Mouse (Mus musculus) brain, adult 2 months (tissue): ENCODE results near the gene Eya3.
A peak's percentile ranks its signal among the peaks of the same experiment; 100 is the strongest.
"Not testable (repeated sequence)": the region's sequence is repeated elsewhere in the genome, so short reads cannot be mapped to it uniquely, and the experiment has no call there.

Experiments
- DNase-seq: peaks from one replicate; pipeline ENCODE4 v3.0.0; 2011; ENCODE audit warnings: low read depth, low spot score

The Eya3 gene

DNA sequence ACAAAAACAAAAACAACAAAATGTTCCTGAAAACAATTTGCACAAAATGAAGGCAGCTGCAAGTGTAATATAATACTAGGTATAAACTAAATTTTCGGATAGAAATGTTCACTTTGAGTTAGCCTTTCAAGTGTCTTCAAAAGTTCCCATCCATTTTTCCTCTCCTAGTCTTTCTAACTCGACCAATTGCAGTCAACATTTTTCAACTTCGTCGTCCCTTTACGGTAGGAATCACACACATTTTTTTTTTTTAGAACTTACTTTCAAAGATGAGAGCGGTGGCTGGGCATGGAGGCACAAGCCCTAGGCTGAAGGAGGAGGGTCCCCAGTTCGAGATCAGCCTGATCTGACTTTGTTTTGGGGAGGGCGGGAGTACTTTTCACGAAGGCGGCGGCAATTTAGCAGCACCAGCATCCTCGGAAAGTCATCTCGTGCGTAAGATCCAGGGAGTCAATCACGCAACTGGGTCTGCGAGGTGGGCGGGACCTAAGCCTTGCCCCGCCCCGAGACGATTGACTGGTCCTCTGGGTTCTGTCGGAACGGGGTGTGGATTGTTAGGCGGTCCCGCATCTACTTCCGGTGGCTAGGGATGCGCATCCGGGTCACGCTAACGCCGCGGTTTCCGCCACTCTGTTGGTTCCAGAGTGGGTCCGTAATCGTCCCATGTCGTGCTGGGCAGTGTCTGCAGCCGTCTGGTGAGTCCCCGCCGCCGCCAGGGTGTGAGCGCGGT is at the start of gene Eya3:
TSS of gene Eya3 (plus strand) at position 527 of the 730 bp plus-strand sequence.
- DNase-seq: peak; percentile 98

DNA sequence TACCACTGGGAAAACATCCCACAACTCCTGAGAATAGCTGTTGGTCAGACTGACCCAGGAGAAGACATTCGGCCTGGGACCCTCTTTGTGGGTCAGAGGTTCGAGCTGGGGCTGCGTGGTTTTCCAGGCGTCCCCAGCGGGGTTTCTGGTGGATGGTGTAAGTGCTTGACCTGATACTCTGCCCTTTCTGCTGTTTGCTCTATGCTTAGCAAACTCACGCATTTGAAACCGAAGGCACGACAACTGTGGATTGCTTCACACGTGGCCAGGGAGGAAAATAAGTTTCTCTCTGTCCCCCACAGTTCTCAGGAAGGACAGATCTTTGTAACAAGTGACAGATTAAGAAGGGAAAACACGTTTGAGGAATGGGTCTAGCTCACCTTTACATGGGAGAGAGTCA is 48.1 kb upstream of the Eya3 start:
- no peak for DNase-seq

GRCm38 (mm10) chr4:132592958-132593357 is 45.8 kb upstream of the Eya3 start:
- DNase-seq: peak; percentile 36

GRCm38 (mm10) chr4:132594191-132594590 is 44.6 kb upstream of the Eya3 start:
- no peak for DNase-seq

DNA sequence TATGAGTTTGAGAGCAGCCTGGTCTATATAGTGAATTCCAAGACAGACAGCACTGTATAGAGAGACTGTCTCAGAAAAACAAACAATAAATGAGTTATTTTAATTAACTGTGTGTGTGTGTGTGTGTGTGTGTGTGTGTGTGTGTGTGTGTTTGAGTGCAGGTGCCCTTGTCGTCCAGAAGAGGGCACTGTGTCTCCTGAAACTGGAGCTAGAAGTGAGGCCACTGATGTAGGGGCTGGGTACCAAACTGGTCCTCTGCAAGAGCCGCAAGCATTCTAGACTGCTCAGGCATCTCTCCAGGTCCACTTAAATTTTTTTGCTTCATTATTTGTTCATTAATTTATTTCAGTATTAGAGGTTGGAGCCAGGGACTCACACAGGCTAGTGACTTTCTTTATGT is 39.9 kb upstream of the Eya3 start:
- no peak for DNase-seq

GRCm38 (mm10) chr4:132599764-132600163 is 39.0 kb upstream of the Eya3 start:
- no peak for DNase-seq

GRCm38 (mm10) chr4:132600465-132600864 is 38.3 kb upstream of the Eya3 start:
- DNase-seq: no peak

DNA sequence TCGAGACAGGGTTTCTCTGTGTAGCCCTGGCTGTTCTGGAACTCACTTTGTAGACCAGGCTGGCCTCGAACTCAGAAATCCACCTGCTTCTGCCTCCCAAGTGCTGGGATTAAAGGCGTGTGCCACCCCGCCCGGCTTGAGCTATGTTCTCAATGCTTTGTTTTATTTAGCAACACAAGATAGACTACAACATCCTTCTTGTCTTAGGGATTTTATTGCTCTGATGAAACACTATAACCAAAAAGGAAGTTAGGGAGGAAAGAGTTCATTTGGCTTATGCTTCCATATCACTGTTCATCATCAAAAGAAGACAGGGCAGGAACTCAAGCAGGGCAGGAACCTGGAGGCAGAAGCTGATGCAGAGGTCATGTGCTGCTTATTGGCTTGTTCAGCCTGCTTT is 37.5 kb upstream of the Eya3 start:
- not testable (repeated sequence) for DNase-seq

- no peak for DNase-seq
Measured at GRCm38 (mm10) chr4:132603468-132603867, 35.3 kb upstream of the Eya3 start.

DNA sequence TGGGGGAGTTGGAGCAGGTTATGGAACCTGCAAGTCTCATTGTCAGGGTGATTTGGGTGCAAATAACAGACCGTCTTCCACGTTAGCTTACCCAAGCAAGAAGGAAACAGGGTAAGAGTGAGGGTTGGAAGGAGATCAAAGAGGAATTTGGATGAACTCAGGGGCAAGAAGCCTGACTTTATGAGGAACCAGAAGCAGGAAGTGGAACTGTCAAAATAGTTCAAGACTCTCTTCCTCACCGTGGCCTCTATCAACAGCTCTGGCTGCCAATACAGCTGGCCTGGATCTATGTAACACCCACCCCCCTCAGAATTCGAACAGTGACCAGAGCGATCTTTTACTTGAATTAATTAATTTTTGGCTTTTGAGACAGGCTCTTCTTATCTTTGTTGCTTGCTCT is 33.0 kb upstream of the Eya3 start:
- DNase-seq: peak; percentile 38

DNA sequence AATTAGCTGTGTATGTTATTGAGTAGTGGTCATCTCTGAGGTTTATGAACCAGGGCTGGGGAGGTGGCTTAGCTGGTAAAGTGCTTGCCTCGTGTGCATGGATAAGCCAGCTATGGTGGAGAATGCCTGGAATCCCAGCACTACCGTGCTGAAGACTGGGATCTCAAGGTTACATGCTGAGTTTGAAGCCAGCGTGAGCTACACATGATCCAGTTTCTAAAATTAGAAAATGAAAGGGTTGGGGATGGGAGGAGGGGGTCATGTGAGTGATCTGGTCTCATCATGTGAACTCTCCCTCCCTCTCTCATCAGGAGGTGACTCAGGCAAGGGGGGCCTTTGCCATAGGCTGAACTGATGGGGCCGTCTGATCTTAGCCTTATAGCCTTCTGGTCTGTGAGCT is 30.6 kb upstream of the Eya3 start:
- no peak for DNase-seq

GRCm38 (mm10) chr4:132610301-132610984 is 28.3 kb upstream of the Eya3 start:
- no peak for DNase-seq

- no peak for DNase-seq
Measured at GRCm38 (mm10) chr4:132611320-132611719, 27.5 kb upstream of the Eya3 start.

DNA sequence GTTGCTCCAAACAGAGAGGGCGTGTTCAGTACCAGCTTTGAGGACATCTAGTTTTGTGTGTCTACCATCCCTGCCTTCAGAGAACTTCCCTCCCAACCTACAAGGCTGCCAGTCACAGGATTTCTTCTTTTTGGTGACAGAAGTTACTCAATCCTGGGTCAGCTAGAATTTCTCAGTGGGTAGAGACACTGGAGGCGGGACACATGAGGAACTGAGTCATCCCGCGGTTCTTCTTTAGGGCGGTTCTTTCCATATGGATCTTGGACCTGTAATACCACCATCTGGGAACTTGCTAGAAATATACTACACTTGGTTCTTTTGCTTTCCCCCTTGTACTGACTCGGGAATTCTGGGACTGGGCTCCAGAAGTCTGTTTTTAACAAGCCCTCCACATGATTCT is 20.9 kb upstream of the Eya3 start:
- DNase-seq: peak; percentile 83

DNA sequence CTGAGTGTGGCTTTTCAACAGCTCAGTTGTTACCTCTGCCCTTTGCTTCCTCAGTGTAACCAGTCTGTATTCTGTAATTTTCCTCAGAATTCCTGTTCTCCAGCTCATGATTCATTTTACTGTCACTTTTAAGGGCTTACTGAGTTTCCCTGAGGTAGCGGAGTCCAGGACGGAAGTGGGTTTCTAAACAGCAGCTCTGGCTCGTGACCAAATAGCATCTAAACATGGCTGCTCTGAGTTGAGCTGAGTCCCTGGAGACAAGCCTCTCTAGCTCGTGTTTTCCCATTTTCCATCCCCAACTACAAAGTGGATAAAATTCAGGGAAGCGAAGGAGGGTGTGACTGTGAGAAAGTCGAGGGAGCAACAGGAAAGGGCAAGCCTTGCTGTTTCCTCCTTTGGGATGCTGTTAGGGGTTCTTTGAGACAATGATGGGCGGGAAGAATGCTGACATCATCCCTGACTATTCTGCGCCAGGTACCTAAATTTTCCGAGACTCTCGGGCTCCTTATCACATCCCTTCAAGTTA is 19.9 kb upstream of the Eya3 start:
- DNase-seq: peak; percentile 41

- no peak for DNase-seq
Measured at GRCm38 (mm10) chr4:132620134-132620533, 18.7 kb upstream of the Eya3 start.

DNA sequence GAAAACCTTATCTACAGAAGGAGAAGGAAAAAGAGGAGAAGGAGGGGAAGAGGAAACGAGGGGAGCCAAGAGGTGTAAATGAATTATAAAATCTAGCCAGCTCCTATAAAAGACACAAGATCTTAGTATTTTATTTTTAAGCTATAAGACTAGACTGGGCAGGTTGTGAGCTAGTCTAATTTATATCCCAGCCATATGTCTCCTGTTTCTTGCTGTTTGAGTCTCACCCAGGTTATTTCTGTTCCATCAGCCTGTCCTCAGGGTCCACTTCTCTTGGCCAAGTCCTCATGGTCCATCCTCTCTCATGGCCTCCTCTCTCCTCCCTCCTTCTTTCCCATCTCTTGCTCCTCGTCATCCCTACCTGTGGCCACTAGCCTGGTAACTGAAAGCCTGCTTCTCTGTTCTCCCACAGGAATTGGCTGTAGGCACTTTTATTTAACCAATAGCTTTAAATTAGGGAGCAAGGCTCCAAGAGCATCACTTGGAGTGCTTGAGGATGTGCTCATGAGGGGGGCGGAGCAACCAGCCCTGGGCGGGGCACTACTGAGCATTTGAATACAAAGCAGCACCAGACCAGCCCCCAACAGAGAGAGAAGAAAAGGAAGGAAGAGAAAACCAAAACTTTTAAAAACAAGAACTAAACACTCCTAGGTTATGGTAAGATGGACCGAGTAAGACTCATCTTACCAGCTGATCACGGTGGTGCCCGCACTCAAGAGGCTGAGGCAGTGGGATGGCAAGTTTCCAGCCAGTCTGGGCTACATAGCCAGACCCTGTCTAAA is 17.3 kb upstream of the Eya3 start:
- DNase-seq: peak; percentile 51

GRCm38 (mm10) chr4:132624034-132624657 is 14.6 kb upstream of the Eya3 start:
- DNase-seq: peak; percentile 43

DNA sequence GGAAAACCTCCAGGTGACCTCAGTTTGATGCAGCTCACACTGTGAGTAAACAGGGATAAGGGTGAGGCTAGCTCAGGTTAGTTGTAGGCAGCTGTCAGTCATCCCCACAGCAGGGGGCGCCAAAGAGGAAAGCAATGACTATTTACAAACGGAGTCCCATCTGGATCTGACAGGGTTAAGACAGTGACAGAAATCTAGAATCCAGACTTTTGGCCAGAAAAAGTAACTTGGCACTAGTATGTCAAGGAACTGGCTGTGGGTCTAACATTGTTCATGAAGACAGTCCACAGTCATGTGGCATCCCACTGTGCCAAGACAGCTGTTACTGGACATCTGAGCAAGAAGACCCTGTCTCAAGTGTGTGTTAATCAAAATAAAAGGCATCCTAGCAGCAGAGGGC is 10.0 kb upstream of the Eya3 start:
- no peak for DNase-seq

DNA sequence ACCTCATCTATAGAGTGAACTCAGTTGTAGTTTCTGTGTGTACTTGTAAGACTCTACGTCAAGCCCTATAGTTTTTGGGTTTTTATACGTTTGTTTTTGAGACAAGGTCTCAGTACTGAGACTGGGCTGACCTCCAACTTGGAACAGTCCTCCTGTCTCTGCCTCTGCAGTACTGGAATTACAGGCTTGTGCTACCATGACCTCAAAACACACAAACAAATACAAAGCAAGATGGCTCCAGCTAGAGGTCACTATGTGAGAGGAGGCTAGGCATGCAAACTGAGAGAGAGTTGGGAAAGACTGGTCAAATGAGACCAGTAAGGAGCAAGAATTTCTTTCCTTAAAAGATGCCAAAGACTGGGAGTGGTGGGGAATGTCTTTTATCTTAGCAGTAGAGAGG is 2.8 kb upstream of the Eya3 start:
- DNase-seq: no peak

- DNase-seq: peak; percentile 56
Measured at GRCm38 (mm10) chr4:132636554-132636953, 2.2 kb upstream of the Eya3 start.

DNA sequence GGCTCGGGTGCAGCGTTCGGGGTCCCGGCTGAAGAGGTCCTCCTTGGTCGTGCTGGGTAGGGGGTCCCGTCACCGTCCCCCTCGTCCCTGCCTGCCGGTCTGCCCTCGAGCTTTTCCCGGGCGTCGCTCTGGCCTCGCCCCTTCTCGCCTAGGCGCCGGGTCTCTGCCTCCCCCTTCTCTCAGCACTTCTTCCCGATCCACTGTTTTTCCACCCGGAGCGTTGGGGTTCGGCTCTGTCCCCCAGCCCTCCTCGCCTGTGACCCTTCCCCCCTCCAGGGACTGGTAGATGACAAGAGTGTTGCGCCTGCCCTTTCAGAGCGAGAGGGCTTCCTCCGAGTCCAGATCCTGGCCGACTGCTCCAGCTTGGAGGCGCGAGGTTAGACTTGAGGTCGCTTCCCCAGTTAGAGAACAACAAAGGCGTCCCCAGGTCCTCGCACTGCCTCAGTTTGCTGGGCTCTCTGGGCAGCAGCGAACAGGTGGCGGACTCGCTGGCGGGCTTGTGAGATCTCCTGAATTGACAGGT is 465 bp downstream of the Eya3 start:
- DNase-seq: peak; percentile 18
